Mouse (Mus musculus) embryonic facial prominence, embryonic 14.5 days (tissue): ENCODE measurements at regions not wholly inside any gene's neighbourhood (a gene's known extent, or its start where the extent isn't known, plus 50 kb on each side); places are given as distances from the start of the nearest gene placed in this dataset.
A peak's percentile ranks its signal among the peaks of the same experiment; 100 is the strongest.

Source experiments
- ATAC-seq: fragments of 200-750 bp; cut with Nextera tagmentation; 2 replicates; pipeline ENCODE4 v1.8.0; 2017; ENCODE audit warnings: low read depth, moderate number of reproducible peaks, moderate TSS enrichment
- DNase-seq: peaks from one replicate; pipeline ENCODE4 v3.0.0-alpha.2; 2015; ENCODE audit warnings: low spot score
- H3K27ac ChIP-seq: fragments of 300-500 bp; sonication (generic); replicated peaks from 2 replicates; pipeline ENCODE4 v1.5.1; 2014; ENCODE audit warnings: low read depth, mild to moderate bottlenecking, low read length, moderate library complexity
- H3K27me3 ChIP-seq: fragments of 300-500 bp; sonication (generic); replicated peaks from 2 replicates; pipeline ENCODE4 v1.6.1; 2014; ENCODE audit warnings: low read length; ENCODE audit not compliant: control insufficient read depth, insufficient read depth
- H3K36me3 ChIP-seq: fragments of 300-500 bp; sonication (generic); 2 replicates; pipeline ENCODE4 v1.6.1; 2014; ENCODE audit warnings: low read length, mixed read lengths; ENCODE audit not compliant: control insufficient read depth, insufficient read depth
- H3K4me1 ChIP-seq: fragments of 300-500 bp; sonication (generic); 2 replicates; pipeline ENCODE4 v1.6.1; 2014; ENCODE audit warnings: antibody characterized with exemption, low read length; ENCODE audit not compliant: control insufficient read depth, insufficient read depth
- H3K4me2 ChIP-seq: fragments of 300-500 bp; sonication (generic); 2 replicates; pipeline ENCODE4 v1.6.1; 2014; ENCODE audit warnings: low read depth, mild to moderate bottlenecking, low read length, moderate library complexity, mixed read lengths
- H3K4me3 ChIP-seq: fragments of 300-500 bp; sonication (generic); 2 replicates; pipeline ENCODE4 v1.5.1; 2014; ENCODE audit warnings: low read depth, mild to moderate bottlenecking, low read length
- H3K9ac ChIP-seq: fragments of 300-500 bp; sonication (generic); 2 replicates; pipeline ENCODE4 v1.6.1; 2014; ENCODE audit warnings: low read depth, mild to moderate bottlenecking, low read length, moderate library complexity, mixed read lengths
- H3K9me3 ChIP-seq: fragments of 300-500 bp; sonication (generic); 2 replicates; pipeline ENCODE4 v1.6.1; 2016; ENCODE audit warnings: low read length; ENCODE audit not compliant: control insufficient read depth
- WGBS: fragments of 180-500 bp; shearing (Covaris S2); extraction: QIAGEN DNeasy Blood & Tissue Kit; methylation state at CpG from one replicate; pipeline ENCODE4 v1.1.7; 2014; 5-methylcytosine and 5-hydroxymethylcytosine counted together

- Histone ChIP-seq H3K27ac (no peak overlapping the region), H3K27me3 (no peaks in the 10 kb centered on the region), H3K4me3 (no peak overlapping the region), H3K4me2 (no peak overlapping the region), H3K9me3 (no peaks in the 10 kb centered on the region), H3K4me1 (peaks cover 5% of the 10 kb centered on the region), H3K36me3 (no peaks in the 10 kb centered on the region), H3K9ac (no peak overlapping the region)
- WGBS = 91% methylated on average over 2 of the region's 2 CpGs
- ATAC-seq (no peak), DNase-seq (peak; percentile 19)
These were observed 170.2 kb upstream of the Rapgef5 start for GRCm38 (mm10) chr12:117346091-117346490.

- no peaks in the 10 kb centered on the region for H3K36me3 ChIP-seq
- H3K27ac ChIP-seq = no peak overlapping the region
- no peaks in the 10 kb centered on the region for H3K9me3 ChIP-seq
- no peaks in the 10 kb centered on the region for H3K27me3 ChIP-seq
- peaks cover 5% of the 10 kb centered on the region for H3K4me1 ChIP-seq
- no peak overlapping the region for H3K4me3 ChIP-seq
- H3K9ac ChIP-seq = no peak overlapping the region
- no peak overlapping the region for H3K4me2 ChIP-seq
- DNase-seq (no peak), ATAC-seq (no peak)
- 55% methylated on average over 3 of the region's 3 CpGs for WGBS
These were observed 169.1 kb upstream of the Rapgef5 start for GRCm38 (mm10) chr12:117347135-117347534.

- Histone ChIP-seq H3K27ac (no peak overlapping the region), H3K9me3 (no peaks in the 10 kb centered on the region), H3K4me2 (no peak overlapping the region), H3K27me3 (no peaks in the 10 kb centered on the region), H3K36me3 (no peaks in the 10 kb centered on the region), H3K4me1 (peaks cover 5% of the 10 kb centered on the region), H3K9ac (no peak overlapping the region), H3K4me3 (no peak overlapping the region)
- WGBS = 85% methylated on average over 3 of the region's 3 CpGs
- no peak for ATAC-seq
- DNase-seq = no peak
These were observed 167.8 kb upstream of the Rapgef5 start for GRCm38 (mm10) chr12:117348516-117348915.

- no peak for DNase-seq
- Histone ChIP-seq H3K4me1 (no peaks in the 10 kb centered on the region), H3K4me3 (no peak overlapping the region)
These were observed 164.4 kb upstream of the Rapgef5 start for GRCm38 (mm10) chr12:117351900-117352299.

GRCm38 (mm10) chr12:117352511-117352910, 163.8 kb upstream of the Rapgef5 start:
- Histone ChIP-seq H3K4me2 (no peak overlapping the region), H3K4me1 (no peaks in the 10 kb centered on the region), H3K4me3 (no peak overlapping the region), H3K27me3 (no peaks in the 10 kb centered on the region), H3K9me3 (no peaks in the 10 kb centered on the region), H3K27ac (no peak overlapping the region), H3K9ac (no peak overlapping the region), H3K36me3 (no peaks in the 10 kb centered on the region)
- 41% methylated on average over 3 of the region's 3 CpGs for WGBS
- ATAC-seq (no peak), DNase-seq (no peak)

More at GRCm38 (mm10) chr12:117351900-117352299, 164.4 kb upstream of the Rapgef5 start:
- no peak overlapping the region for H3K4me2 ChIP-seq
- H3K36me3 ChIP-seq = no peaks in the 10 kb centered on the region
- H3K27me3 ChIP-seq = no peaks in the 10 kb centered on the region
- WGBS = 12% methylated on average over 5 of the region's 5 CpGs
- ATAC-seq = no peak
- H3K9ac ChIP-seq = no peak overlapping the region
- H3K27ac ChIP-seq = no peak overlapping the region
- no peaks in the 10 kb centered on the region for H3K9me3 ChIP-seq

GRCm38 (mm10) chr12:117352938-117353337, 163.3 kb upstream of the Rapgef5 start:
- DNase-seq (peak; percentile 14), ATAC-seq (no peak)
- Histone ChIP-seq H3K36me3 (no peaks in the 10 kb centered on the region), H3K27me3 (no peaks in the 10 kb centered on the region), H3K27ac (no peak overlapping the region), H3K4me2 (no peak overlapping the region), H3K9ac (no peak overlapping the region), H3K4me1 (no peaks in the 10 kb centered on the region), H3K4me3 (no peak overlapping the region), H3K9me3 (no peaks in the 10 kb centered on the region)

GRCm38 (mm10) chr12:117357811-117358210, 158.5 kb upstream of the Rapgef5 start:
- Histone ChIP-seq H3K4me3 (no peak overlapping the region), H3K27ac (no peak overlapping the region), H3K4me1 (no peaks in the 10 kb centered on the region), H3K9me3 (no peaks in the 10 kb centered on the region), H3K27me3 (no peaks in the 10 kb centered on the region), H3K9ac (no peak overlapping the region), H3K36me3 (no peaks in the 10 kb centered on the region), H3K4me2 (no peak overlapping the region)
- no peak for DNase-seq
- no peak for ATAC-seq
- 84% methylated on average over 2 of the region's 2 CpGs for WGBS

GRCm38 (mm10) chr12:117358891-117359290, 157.4 kb upstream of the Rapgef5 start:
- 87% methylated on average over 3 of the region's 3 CpGs for WGBS
- H3K9ac ChIP-seq = no peak overlapping the region
- H3K9me3 ChIP-seq = no peaks in the 10 kb centered on the region
- H3K4me2 ChIP-seq = no peak overlapping the region
- no peaks in the 10 kb centered on the region for H3K36me3 ChIP-seq
- H3K27me3 ChIP-seq = no peaks in the 10 kb centered on the region
- ATAC-seq (no peak), DNase-seq (no peak)
- no peaks in the 10 kb centered on the region for H3K4me1 ChIP-seq
- H3K4me3 ChIP-seq = no peak overlapping the region
- H3K27ac ChIP-seq = no peak overlapping the region

- H3K9me3 ChIP-seq = no peaks in the 10 kb centered on the region
- no peak for DNase-seq
- no peaks in the 10 kb centered on the region for H3K36me3 ChIP-seq
- H3K27me3 ChIP-seq = no peaks in the 10 kb centered on the region
- H3K4me1 ChIP-seq = no peaks in the 10 kb centered on the region
- H3K27ac ChIP-seq = no peak overlapping the region
- no peak overlapping the region for H3K9ac ChIP-seq
- no peak overlapping the region for H3K4me3 ChIP-seq
- ATAC-seq = no peak
- no peak overlapping the region for H3K4me2 ChIP-seq
- 82% methylated on average over 4 of the region's 4 CpGs for WGBS
These were observed 156.1 kb upstream of the Rapgef5 start for GRCm38 (mm10) chr12:117360215-117360614.
